Mouse (Mus musculus) kidney, embryonic 14.5 days (tissue): Measurements from ENCODE around the gene Acap1. TPM values are rescaled to one million over a fixed set of nuclear protein-coding genes. Genes with fewer than 3 reads are reported as not detected.
"Not testable (repeated sequence)": the region's sequence is repeated elsewhere in the genome, so short reads cannot be mapped to it uniquely, and the experiment has no call there.

Experiments used
- ATAC-seq: fragments of 200-750 bp; cut with Nextera tagmentation; 2 replicates; pipeline ENCODE4 v1.8.0; 2017; ENCODE audit warnings: moderate number of reproducible peaks, mild to moderate bottlenecking, moderate TSS enrichment, moderate library complexity; ENCODE audit not compliant: low FRiP score, low TSS enrichment
- H3K27ac ChIP-seq: fragments of 300-500 bp; sonication (generic); 2 replicates; pipeline ENCODE4 v1.5.1; 2014; ENCODE audit warnings: low read depth, mild to moderate bottlenecking, low read length, moderate library complexity, mixed read lengths
- H3K27me3 ChIP-seq: fragments of 300-500 bp; sonication (generic); 2 replicates; pipeline ENCODE4 v1.6.1; 2014; ENCODE audit warnings: mild to moderate bottlenecking, low read length; ENCODE audit not compliant: control insufficient read depth, insufficient read depth
- H3K36me3 ChIP-seq: fragments of 300-500 bp; sonication (generic); 2 replicates; pipeline ENCODE4 v1.6.1; 2014; ENCODE audit warnings: low read length, mixed read lengths; ENCODE audit not compliant: control insufficient read depth, insufficient read depth
- H3K4me1 ChIP-seq: fragments of 300-500 bp; sonication (generic); 2 replicates; pipeline ENCODE4 v1.6.1; 2014; ENCODE audit warnings: low read length, mixed read lengths; ENCODE audit not compliant: control insufficient read depth, insufficient read depth
- H3K4me2 ChIP-seq: fragments of 300-500 bp; sonication (generic); replicated peaks from 2 replicates; pipeline ENCODE4 v1.6.1; 2014; ENCODE audit warnings: low read depth, mild to moderate bottlenecking, low read length
- H3K4me3 ChIP-seq: fragments of 300-500 bp; sonication (generic); 2 replicates; pipeline ENCODE4 v1.5.1; 2014; ENCODE audit warnings: mild to moderate bottlenecking, low read length
- H3K9ac ChIP-seq: fragments of 300-500 bp; sonication (generic); 2 replicates; pipeline ENCODE4 v1.6.1; 2014; ENCODE audit warnings: low read depth, mild to moderate bottlenecking, low read length, moderate library complexity
- H3K9me3 ChIP-seq: fragments of 300-500 bp; sonication (generic); 2 replicates; pipeline ENCODE4 v1.6.1; 2016; ENCODE audit warnings: low read length; ENCODE audit not compliant: control insufficient read depth
- WGBS: fragments of 180-500 bp; shearing (Covaris S2); extraction: QIAGEN DNeasy Blood & Tissue Kit; methylation state at CpG from one replicate; pipeline ENCODE4 v1.1.7; 2014; 5-methylcytosine and 5-hydroxymethylcytosine counted together
- polyA plus RNA-seq: library from polyadenylated mRNA; unstranded; fragments of >200 nt; fragmentation: Nextera tagmentation; extraction: Ambion mirVana; gene quantifications from 2 replicates; pipeline ENCODE4 v1.2.1, GENCODE M21; 2014

Gene Acap1
- polyA plus RNA-seq, 1 experiment from 2014 or later, result 0.28 TPM

DNA sequence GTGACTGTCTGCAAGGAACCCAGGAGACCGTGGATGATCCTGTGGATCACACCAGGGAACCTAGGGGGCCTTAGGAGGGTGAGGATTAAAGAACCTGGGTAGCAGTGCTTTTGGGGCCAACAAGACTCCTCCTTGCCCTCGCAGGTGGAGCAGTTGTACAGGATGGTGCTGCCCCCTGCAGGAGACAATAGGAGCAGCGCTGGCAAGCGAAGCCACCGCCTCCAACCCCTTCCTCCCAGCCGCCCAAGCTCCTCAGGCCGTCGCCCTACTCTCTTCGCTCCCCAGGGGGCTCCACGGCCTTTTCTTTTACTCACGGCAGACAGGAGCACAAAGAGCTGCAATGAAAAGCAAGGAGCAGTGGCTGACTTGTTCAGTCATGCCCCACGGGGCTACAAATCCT, 18.5 kb downstream of the Acap1 start:
- WGBS, result 5% methylated on average over 12 of the region's 12 CpGs
- no peaks in the 10 kb centered on the region for H3K9me3 ChIP-seq
- no peak overlapping the region; the same call in 1 of the 2 replicates for H3K4me3 ChIP-seq
- H3K27ac ChIP-seq, result no peak overlapping the region
- no peaks in the 10 kb centered on the region for H3K27me3 ChIP-seq
- H3K36me3 ChIP-seq, result no peaks in the 10 kb centered on the region
- H3K9ac ChIP-seq, result 0 out of 2 replicates have a peak overlapping the region, but pooled peaks have one; percentile 14
- peaks cover 24% of the 10 kb centered on the region for H3K4me1 ChIP-seq
- 0 out of 2 replicates have a peak, but pooled peaks have one; percentile 22 for ATAC-seq
- H3K4me2 ChIP-seq, result peak overlapping the region; percentile 20; the same call in 1 of the 2 replicates

DNA sequence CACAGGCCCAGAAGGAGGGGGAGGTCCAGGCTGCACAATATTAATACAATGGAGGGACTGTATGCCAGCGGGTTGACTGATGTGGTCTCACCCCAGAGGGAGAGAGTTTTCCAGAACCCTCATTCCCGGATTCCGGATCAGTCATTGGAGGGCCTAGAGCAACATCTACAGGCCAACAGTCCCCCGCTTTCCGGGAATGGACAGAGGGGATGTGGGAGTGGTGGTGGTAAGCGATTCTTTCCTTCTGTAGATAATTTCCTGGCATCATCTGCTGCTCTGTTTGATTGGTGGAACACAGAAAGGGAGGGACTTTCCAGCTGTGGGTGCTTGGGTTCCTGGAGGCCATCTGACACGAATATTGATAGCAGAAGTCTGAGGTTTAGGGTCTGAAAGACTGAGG, 19.2 kb downstream of the Acap1 start:
- no peaks in the 10 kb centered on the region for H3K36me3 ChIP-seq
- peaks cover 19% of the 10 kb centered on the region for H3K4me1 ChIP-seq
- H3K9me3 ChIP-seq, result no peaks in the 10 kb centered on the region
- no peak overlapping the region for H3K4me2 ChIP-seq
- H3K9ac ChIP-seq, result no peak overlapping the region
- no peak overlapping the region for H3K4me3 ChIP-seq
- WGBS, result 59% methylated on average over 7 of the region's 7 CpGs
- no peak for ATAC-seq
- H3K27me3 ChIP-seq, result no peaks in the 10 kb centered on the region
- H3K27ac ChIP-seq, result no peak overlapping the region

DNA sequence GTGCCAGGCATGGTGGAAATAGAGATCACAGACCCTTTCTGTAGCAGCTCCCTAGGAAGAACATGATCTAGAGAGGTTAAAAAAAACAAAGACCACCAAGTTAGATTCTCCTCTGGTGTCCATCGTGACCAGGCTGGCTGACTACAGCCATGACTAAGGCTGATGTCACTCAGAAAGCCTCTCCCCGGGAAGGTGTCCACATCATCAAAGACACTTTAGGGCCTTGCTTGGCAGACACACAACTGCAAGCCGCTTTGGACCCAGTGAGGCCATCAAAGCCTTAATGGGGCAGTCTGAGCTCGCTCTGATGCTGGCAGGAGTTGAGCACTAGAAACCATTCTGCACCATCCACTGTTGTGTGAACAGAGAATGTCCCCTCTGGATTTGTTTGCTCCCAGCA, 22.9 kb downstream of the Acap1 start:
- no peak overlapping the region for H3K4me3 ChIP-seq
- WGBS, result 63% methylated on average over 4 of the region's 4 CpGs

DNA sequence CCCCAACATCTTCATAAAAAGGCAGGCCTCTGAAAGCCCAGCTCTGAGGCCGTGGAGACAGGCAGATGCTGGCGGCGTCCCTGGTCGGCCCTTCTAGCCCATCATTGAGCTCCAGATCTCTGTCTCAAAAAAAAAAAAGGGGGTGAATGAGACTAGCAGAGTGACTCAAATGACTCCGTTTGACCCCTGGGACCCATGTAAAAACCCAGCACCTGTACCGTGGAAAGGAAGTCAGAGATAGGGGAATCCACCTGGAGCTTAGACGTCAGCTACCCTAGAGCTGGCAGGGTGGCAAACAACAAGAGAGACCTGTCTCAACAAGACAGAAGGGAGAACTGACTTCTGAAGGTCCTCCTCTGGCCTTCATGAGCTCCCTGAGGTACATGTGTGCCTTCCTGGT, 23.5 kb downstream of the Acap1 start:
- 92% methylated on average over 7 of the region's 7 CpGs for WGBS

More for the DNA sequence above, 22.9 kb downstream of the Acap1 start:
- Histone ChIP-seq H3K9me3 (no peaks in the 10 kb centered on the region), H3K4me2 (no peak overlapping the region), H3K27ac (no peak overlapping the region), H3K9ac (no peak overlapping the region), H3K36me3 (no peaks in the 10 kb centered on the region), H3K4me1 (peaks cover 4% of the 10 kb centered on the region; the same call in 1 of the 2 replicates), H3K27me3 (no peaks in the 10 kb centered on the region)
- ATAC-seq, result no peak

DNA sequence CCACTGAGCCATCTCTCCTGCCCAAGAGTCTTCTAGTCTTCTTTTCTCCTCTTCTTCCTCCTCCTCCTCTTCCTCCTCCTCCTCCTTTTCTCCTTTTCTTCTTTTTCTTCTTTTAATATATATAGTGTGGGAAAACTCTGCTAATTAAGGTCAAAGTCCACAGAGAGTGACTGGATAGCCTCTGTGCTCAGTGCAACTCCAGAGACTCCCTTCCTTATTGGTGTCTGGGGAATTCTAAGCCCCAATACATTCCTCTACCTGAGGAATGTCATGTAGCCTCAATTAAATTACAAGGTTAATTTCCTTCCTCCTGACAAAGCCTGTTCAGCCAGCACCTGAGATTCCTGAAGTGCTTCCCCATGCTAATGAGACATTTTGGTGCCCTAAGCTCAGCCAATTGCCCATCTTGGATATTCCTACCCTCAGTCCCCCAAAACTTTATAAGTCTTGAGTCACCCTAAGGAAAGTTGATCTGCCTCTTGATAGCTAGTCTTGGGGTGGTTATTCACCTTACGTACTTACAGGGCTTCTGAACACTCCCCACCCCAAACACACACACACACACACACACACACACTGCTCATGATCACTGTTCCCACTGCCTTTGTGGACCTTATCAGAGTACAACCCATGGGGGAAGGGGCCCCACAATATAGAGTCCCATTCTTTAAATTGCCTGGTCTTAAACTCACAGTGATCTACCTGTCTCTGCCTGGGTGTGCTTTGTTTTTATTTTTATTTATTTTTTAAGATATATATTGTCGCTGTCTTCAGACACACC, 24.9 kb downstream of the Acap1 start:
- ATAC-seq, result no peak
- 94% methylated on average over 2 of the region's 2 CpGs for whole genome bisulfite sequencing

More for the DNA sequence above, 23.5 kb downstream of the Acap1 start:
- Histone ChIP-seq H3K36me3 (no peaks in the 10 kb centered on the region), H3K27ac (no peak overlapping the region), H3K9ac (no peak overlapping the region), H3K27me3 (no peaks in the 10 kb centered on the region), H3K9me3 (no peaks in the 10 kb centered on the region), H3K4me1 (no peaks in the 10 kb centered on the region), H3K4me2 (no peak overlapping the region), H3K4me3 (no peak overlapping the region)
- no peak for ATAC-seq

DNA sequence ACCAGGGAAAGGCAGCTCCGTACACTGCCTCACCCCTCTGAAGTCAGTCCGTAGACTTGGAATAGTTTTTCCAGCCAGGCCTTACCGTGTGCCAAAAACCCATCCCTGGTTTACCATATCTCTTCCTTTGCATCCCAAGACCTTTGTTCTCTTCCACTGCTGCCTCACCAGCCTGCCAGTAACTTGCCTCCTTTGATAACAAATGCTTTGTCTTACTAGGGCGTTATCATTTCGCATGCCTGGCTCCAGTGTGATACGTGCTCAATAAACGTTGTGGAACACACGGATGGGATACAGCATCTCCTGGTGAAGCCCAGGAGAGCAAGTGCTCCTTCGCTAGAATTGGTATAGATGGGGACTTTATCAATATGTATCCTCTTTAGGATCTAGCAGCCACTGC, 28.0 kb downstream of the Acap1 start:
- H3K4me1 ChIP-seq, result no peaks in the 10 kb centered on the region
- H3K9me3 ChIP-seq, result no peaks in the 10 kb centered on the region
- no peak overlapping the region for H3K4me2 ChIP-seq
- no peaks in the 10 kb centered on the region for H3K27me3 ChIP-seq
- H3K27ac ChIP-seq, result no peak overlapping the region
- H3K9ac ChIP-seq, result no peak overlapping the region
- no peak for ATAC-seq
- no peaks in the 10 kb centered on the region for H3K36me3 ChIP-seq
- H3K4me3 ChIP-seq, result no peak overlapping the region
- 75% methylated on average over 9 of the region's 9 CpGs for WGBS

More for the DNA sequence above, 24.9 kb downstream of the Acap1 start:
- H3K9me3 ChIP-seq, result no peaks in the 10 kb centered on the region
- no peak overlapping the region for H3K9ac ChIP-seq
- no peak overlapping the region for H3K4me3 ChIP-seq
- no peak overlapping the region for H3K4me2 ChIP-seq
- H3K4me1 ChIP-seq, result no peaks in the 10 kb centered on the region
- no peak overlapping the region for H3K27ac ChIP-seq
- H3K27me3 ChIP-seq, result no peaks in the 10 kb centered on the region
- H3K36me3 ChIP-seq, result no peaks in the 10 kb centered on the region

DNA sequence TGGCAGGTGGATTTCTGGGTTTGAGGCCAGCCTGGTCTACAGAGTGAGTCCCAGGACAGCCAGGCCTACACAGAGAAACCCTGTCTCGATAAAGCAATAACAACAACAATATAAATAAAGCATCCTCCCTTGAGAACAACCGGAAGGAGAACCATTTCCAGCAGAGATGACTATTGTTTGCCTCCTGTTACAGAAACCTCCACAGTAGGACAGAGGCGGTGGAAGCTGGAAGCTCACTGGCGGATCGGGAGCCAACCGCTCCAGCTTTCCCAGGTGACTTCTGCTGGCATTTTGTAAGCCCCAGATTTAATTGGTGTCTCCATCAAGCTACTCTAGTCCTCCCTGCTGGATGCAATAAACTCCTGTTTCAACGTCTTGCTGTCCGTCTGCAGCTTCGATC, 29.8 kb downstream of the Acap1 start:
- ATAC-seq, result no peak
- H3K4me1 ChIP-seq, result no peaks in the 10 kb centered on the region
- H3K36me3 ChIP-seq, result no peaks in the 10 kb centered on the region
- 82% methylated on average over 9 of the region's 9 CpGs for WGBS
- no peak overlapping the region for H3K27ac ChIP-seq
- H3K9me3 ChIP-seq, result no peaks in the 10 kb centered on the region
- no peak overlapping the region for H3K4me3 ChIP-seq
- no peak overlapping the region for H3K9ac ChIP-seq
- no peaks in the 10 kb centered on the region for H3K27me3 ChIP-seq
- no peak overlapping the region for H3K4me2 ChIP-seq

DNA sequence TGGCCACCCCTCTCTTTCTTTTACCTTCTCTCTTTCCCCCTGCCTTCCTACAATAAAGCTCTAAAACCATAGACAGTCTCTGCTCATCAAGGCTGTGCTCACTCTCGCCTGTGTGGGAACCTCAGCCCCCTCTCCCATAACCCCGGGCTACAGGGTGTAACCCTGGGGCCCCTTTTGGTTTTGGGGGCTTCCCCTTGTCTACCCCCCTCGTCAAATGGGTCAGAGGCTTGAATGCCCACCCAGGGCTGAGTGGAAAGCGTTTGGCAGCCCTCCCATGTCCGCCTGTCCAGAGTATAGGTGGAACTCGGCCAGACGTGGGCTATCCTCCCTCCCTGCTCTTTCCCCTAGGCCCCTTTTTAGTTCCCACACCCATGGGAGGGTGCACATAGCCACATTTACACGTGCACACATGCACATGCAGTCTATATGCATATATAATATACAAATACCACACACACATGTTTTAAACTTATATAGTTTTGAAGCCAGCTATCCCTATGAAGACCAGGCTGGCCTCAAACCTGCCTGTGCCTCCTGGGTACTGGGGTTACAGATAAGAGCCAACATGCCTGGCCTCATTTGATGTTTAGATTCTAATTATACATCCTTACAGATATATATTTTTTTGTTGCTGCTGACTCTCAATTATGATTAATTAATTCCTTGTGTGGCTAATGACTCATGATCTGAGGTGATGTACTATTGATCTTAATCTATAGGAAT, 31.0 kb downstream of the Acap1 start:
- Histone ChIP-seq H3K4me1 (no peaks in the 10 kb centered on the region), H3K36me3 (no peaks in the 10 kb centered on the region), H3K27ac (no peak overlapping the region), H3K27me3 (no peaks in the 10 kb centered on the region), H3K4me2 (no peak overlapping the region), H3K4me3 (no peak overlapping the region), H3K9me3 (no peaks in the 10 kb centered on the region), H3K9ac (no peak overlapping the region)
- ATAC-seq, result no peak
- WGBS, result 44% methylated on average over 8 of the region's 8 CpGs

DNA sequence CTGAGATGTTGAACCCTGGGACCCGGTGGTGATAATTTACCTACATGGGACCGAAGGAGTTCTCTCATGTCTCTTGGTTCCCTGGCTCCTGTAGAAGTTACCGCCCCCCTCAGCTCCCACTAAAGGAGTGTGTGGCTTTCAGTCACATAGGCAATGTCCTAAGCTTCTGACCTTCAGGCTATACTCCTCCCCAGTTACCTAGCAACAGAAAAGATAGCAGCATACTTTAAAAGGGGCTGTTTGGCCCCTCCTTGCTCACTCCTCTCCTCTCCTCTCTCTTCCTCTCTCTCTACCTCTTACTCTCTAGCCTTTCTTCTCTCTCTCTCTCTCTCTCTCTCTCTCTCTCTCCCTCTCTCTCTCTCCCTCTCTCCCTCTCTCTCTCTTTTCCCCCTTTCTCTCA, 31.6 kb downstream of the Acap1 start:
- H3K36me3 ChIP-seq, ATAC-seq, H3K27ac ChIP-seq, H3K9ac ChIP-seq, H3K4me3 ChIP-seq, H3K9me3 ChIP-seq, H3K27me3 ChIP-seq, H3K4me2 ChIP-seq, H3K4me1 ChIP-seq: not testable (repeated sequence)
- 55% methylated on average over 3 of the region's 3 CpGs for WGBS
